Mouse (Mus musculus) cerebellum, adult 2 months (tissue): ENCODE results near the gene 5031439G07Rik.

Source experiments
- CTCF ChIP-seq: fragments of 200-500 bp; IDR thresholded peaks from 2 replicates; pipeline ENCODE4 v1.5.1; 2011; ENCODE audit warnings: low read depth, mild to moderate bottlenecking, control low read depth, low read length, moderate library complexity, borderline replicate concordance; ENCODE audit not compliant: insufficient read depth
- POLR2A ChIP-seq: fragments of 200-500 bp; IDR thresholded peaks from 2 replicates; pipeline ENCODE4 v1.6.1; 2011; ENCODE audit warnings: low read length, control low read depth, borderline replicate concordance; ENCODE audit not compliant: insufficient read depth

- no peak for TF ChIP-seq CTCF
- TF ChIP-seq POLR2A, result no peak
Observed at GRCm38 (mm10) chr15:85011895-85012661, 23.7 kb upstream of the 5031439G07Rik start.
